8 mouse cellular contexts compared by ENCODE assay signal in the genomic region with DNA sequence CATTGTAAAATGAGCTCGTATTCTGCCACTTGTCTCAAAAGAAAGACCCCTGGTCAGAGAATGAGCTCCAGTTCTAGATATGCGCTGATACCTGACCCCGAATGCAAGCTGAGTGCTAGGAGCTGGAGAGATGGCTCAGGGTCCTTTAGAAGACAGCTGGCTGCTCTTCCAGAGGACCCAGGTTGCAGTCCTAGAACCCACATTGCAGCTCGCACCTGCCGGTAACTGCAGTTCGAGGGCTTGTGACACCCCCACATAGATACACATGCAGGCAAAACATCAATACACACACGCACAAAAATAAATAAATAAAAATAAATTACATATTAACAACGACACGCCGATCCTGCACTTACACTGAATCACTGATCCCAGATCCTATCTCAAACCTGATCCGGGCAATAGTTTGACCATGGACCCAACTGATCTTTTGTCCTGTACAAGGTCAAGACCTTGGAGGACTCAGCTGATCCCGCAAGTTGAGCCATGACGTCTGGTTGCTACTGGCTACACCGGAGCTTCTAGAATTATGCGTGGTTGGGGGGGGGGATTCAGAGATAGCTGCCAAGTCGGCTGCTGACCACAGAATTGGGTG. TPM values are rescaled to one million over a fixed set of nuclear protein-coding genes. Genes with fewer than 3 reads are reported as not detected.
DNase-seq lines count a peak whose midpoint lies in the region; ATAC-seq and TF ChIP-seq lines count a peak whose summit lies in the region.

No protein-coding gene starts in this region.

- no peak for TF ChIP-seq POLR2A in olfactory bulb, adult 2 months (IDR thresholded peaks at IDR 0.05; ENCODE audit: insufficient read depth, low read depth, low read length)

- no peaks in the 10 kb centered on the region for H3K9me3 ChIP-seq in lung, embryonic 16.5 days (ENCODE audit: control insufficient read depth, low read length)
- H3K9me3 ChIP-seq in forebrain, embryonic 12.5 days: no peaks in the 10 kb centered on the region
- H3K9me3 ChIP-seq in limb, embryonic 10.5 days (replicated peaks): no peaks in the 10 kb centered on the region

- H3K9ac ChIP-seq in lung, embryonic 16.5 days (ENCODE audit: low read length): peak overlapping the region; percentile 89
- H3K9ac ChIP-seq in forebrain, embryonic 12.5 days: peak overlapping the region; percentile 76; the same call in 1 of the 2 replicates

- TF ChIP-seq CTCF in olfactory bulb, adult 2 months (IDR thresholded peaks at IDR 0.05; ENCODE audit: insufficient read depth, low read depth, low read length): no peak

- no peak for ATAC-seq in lung, embryonic 16.5 days (ENCODE audit: low read depth)
- ATAC-seq in forebrain, embryonic 12.5 days (ENCODE audit: low FRiP score): peak; percentile 21

- H3K4me2 ChIP-seq in lung, embryonic 16.5 days (ENCODE audit: low read depth, low read length): peak overlapping the region; percentile 92
- H3K4me2 ChIP-seq in forebrain, embryonic 12.5 days: peak overlapping the region; percentile 72

- 33% methylated on average over 16 of the region's 16 CpGs for WGBS in lung, embryonic 16.5 days
- WGBS in forebrain, embryonic 12.5 days: 47% methylated on average over 16 of the region's 16 CpGs
- WGBS in limb, embryonic 10.5 days: 54% methylated on average over 16 of the region's 16 CpGs
- WGBS in olfactory bulb, adult 2 months: 14% methylated on average over 16 of the region's 16 CpGs

- H3K36me3 ChIP-seq in lung, embryonic 16.5 days (ENCODE audit: control insufficient read depth, insufficient read depth, low read length): no peaks in the 10 kb centered on the region
- H3K36me3 ChIP-seq in forebrain, embryonic 12.5 days (replicated peaks): no peaks in the 10 kb centered on the region
- no peaks in the 10 kb centered on the region for H3K36me3 ChIP-seq in limb, embryonic 10.5 days

- no peaks in the 10 kb centered on the region for H3K27me3 ChIP-seq in lung, embryonic 16.5 days (ENCODE audit: control insufficient read depth, insufficient read depth, low read depth, low read length)
- H3K27me3 ChIP-seq in forebrain, embryonic 12.5 days: peaks cover 10% of the 10 kb centered on the region; the same call in 1 of the 2 replicates
- 0 out of 2 replicates have a peak, but pooled peaks cover 9% of the 10 kb centered on the region for H3K27me3 ChIP-seq in limb, embryonic 10.5 days (ENCODE audit: low read depth, poor library complexity, severe bottlenecking)

- peak overlapping the region; percentile 71 for H3K4me3 ChIP-seq in lung, embryonic 16.5 days (ENCODE audit: low read length)
- H3K4me3 ChIP-seq in forebrain, embryonic 12.5 days (replicated peaks): peak overlapping the region; percentile 50
- peak overlapping the region; percentile 76 for H3K4me3 ChIP-seq in limb, embryonic 10.5 days
- peak overlapping the region; percentile 89 for H3K4me3 ChIP-seq in olfactory bulb, adult 2 months (ENCODE audit: insufficient read depth, low read depth, low read length)

- peaks cover 12% of the 10 kb centered on the region for H3K4me1 ChIP-seq in lung, embryonic 16.5 days (replicated peaks; ENCODE audit: control insufficient read depth, insufficient read depth, low read length)
- H3K4me1 ChIP-seq in forebrain, embryonic 12.5 days: peaks cover 17% of the 10 kb centered on the region
- peaks cover 27% of the 10 kb centered on the region for H3K4me1 ChIP-seq in limb, embryonic 10.5 days
- H3K4me1 ChIP-seq in olfactory bulb, adult 2 months (ENCODE audit: control insufficient read depth, insufficient read depth, low read length): peaks cover 9% of the 10 kb centered on the region

- H3K27ac ChIP-seq in lung, embryonic 16.5 days (ENCODE audit: low read length): no peak overlapping the region
- H3K27ac ChIP-seq in forebrain, embryonic 12.5 days: 0 out of 2 replicates have a peak overlapping the region, but pooled peaks have one; percentile 13
- peak overlapping the region; percentile 94 for H3K27ac ChIP-seq in limb, embryonic 10.5 days
- peak overlapping the region; percentile 96 for H3K27ac ChIP-seq in olfactory bulb, adult 2 months (ENCODE audit: insufficient read depth, low read depth, low read length)

- no peak for DNase-seq in lung, postnatal 36 days
- no peak for DNase-seq in limb, embryonic 10.5 days (ENCODE audit: low spot score)
- DNase-seq in gastrocnemius, postnatal 10 days: no peak
- no peak for DNase-seq in adrenal gland, postnatal 4 days (ENCODE audit: low spot score in 2 of 2)
- no peak for DNase-seq in embryo, embryonic 10.5 days (ENCODE audit: low spot score)

RNA-seq across cellular contexts. Expression of a gene that starts 2.1 kb away (rescaled TPM):
- 0.15 and 0.21 TPM in 2 replicates for polyA plus RNA-seq in lung, embryonic 16.5 days (2015; fragmentation: Nextera tagmentation; extraction: Ambion mirVana)
- polyA plus RNA-seq in forebrain, embryonic 12.5 days (2016; fragmentation: Nextera tagmentation; extraction: Ambion mirVana): 0.22 and 0.35 TPM in 2 replicates
- polyA plus RNA-seq in limb, embryonic 10.5 days (2016; fragmentation: Nextera tagmentation; extraction: Ambion mirVana): 0.30 and 0.33 TPM in 2 replicates
- polyA plus RNA-seq in olfactory bulb, adult 2 months (2012; ENCODE audit: insufficient read depth, insufficient read length, low replicate concordance, missing spikeins): not detected in 2 replicates
- 1 to 10 TPM; 2.4 to 4.0 TPM for total RNA-seq in gastrocnemius, postnatal 10 days (2021)
- total RNA-seq in adrenal gland, postnatal 4 days (2021): under 1 TPM; 0.79 to 0.84 TPM

RNA-seq across cellular contexts. Expression of a gene that starts 6.7 kb away (rescaled TPM):
- 0.69 and 1.0 TPM in 2 replicates for polyA plus RNA-seq in lung, embryonic 16.5 days (2015; fragmentation: Nextera tagmentation; extraction: Ambion mirVana)
- polyA plus RNA-seq in forebrain, embryonic 12.5 days (2016; fragmentation: Nextera tagmentation; extraction: Ambion mirVana): not detected in 2 replicates
- polyA plus RNA-seq in limb, embryonic 10.5 days (2016; fragmentation: Nextera tagmentation; extraction: Ambion mirVana): 0.18 TPM in 1 of 2 replicates, not detected in the other
- polyA plus RNA-seq in olfactory bulb, adult 2 months (2012; ENCODE audit: insufficient read depth, insufficient read length, low replicate concordance, missing spikeins): not detected in 2 replicates
- total RNA-seq in gastrocnemius, postnatal 10 days (2021): not detected
- total RNA-seq in adrenal gland, postnatal 4 days (2021): not detected

RNA-seq across cellular contexts. Expression of a gene that starts 9.1 kb away (rescaled TPM):
- polyA plus RNA-seq in lung, embryonic 16.5 days (2015; fragmentation: Nextera tagmentation; extraction: Ambion mirVana): 7.5 and 8.6 TPM in 2 replicates
- polyA plus RNA-seq in forebrain, embryonic 12.5 days (2016; fragmentation: Nextera tagmentation; extraction: Ambion mirVana): 9.8 and 11.5 TPM in 2 replicates
- 4.7 and 6.6 TPM in 2 replicates for polyA plus RNA-seq in limb, embryonic 10.5 days (2016; fragmentation: Nextera tagmentation; extraction: Ambion mirVana)
- not detected in 2 replicates for polyA plus RNA-seq in olfactory bulb, adult 2 months (2012; ENCODE audit: insufficient read depth, insufficient read length, low replicate concordance, missing spikeins)
- 10 to 100 TPM; 16.8 to 21.5 TPM for total RNA-seq in gastrocnemius, postnatal 10 days (2021)
- total RNA-seq in adrenal gland, postnatal 4 days (2021): 1 to 10 TPM; 5.7 to 7.4 TPM

RNA-seq across cellular contexts. Expression of a gene that starts 19.1 kb away (rescaled TPM):
- 177 and 194 TPM in 2 replicates for polyA plus RNA-seq in lung, embryonic 16.5 days (2015; fragmentation: Nextera tagmentation; extraction: Ambion mirVana)
- polyA plus RNA-seq in forebrain, embryonic 12.5 days (2016; fragmentation: Nextera tagmentation; extraction: Ambion mirVana): 209 and 210 TPM in 2 replicates
- 246 and 297 TPM in 2 replicates for polyA plus RNA-seq in limb, embryonic 10.5 days (2016; fragmentation: Nextera tagmentation; extraction: Ambion mirVana)
- polyA plus RNA-seq in olfactory bulb, adult 2 months (2012; ENCODE audit: insufficient read depth, insufficient read length, low replicate concordance, missing spikeins): not detected in 2 replicates
- 10 to 100 TPM; 56.6 to 58.0 TPM for total RNA-seq in gastrocnemius, postnatal 10 days (2021)
- total RNA-seq in adrenal gland, postnatal 4 days (2021): 100 to 1,000 TPM; 110 to 122 TPM

RNA-seq across cellular contexts. Expression of a gene that starts 22.7 kb away (rescaled TPM):
- polyA plus RNA-seq in lung, embryonic 16.5 days (2015; fragmentation: Nextera tagmentation; extraction: Ambion mirVana): 68.4 and 73.3 TPM in 2 replicates
- 95.3 and 99.0 TPM in 2 replicates for polyA plus RNA-seq in forebrain, embryonic 12.5 days (2016; fragmentation: Nextera tagmentation; extraction: Ambion mirVana)
- 138 and 161 TPM in 2 replicates for polyA plus RNA-seq in limb, embryonic 10.5 days (2016; fragmentation: Nextera tagmentation; extraction: Ambion mirVana)
- polyA plus RNA-seq in olfactory bulb, adult 2 months (2012; ENCODE audit: insufficient read depth, insufficient read length, low replicate concordance, missing spikeins): not detected in 2 replicates
- 10 to 100 TPM; 30.4 to 39.3 TPM for total RNA-seq in gastrocnemius, postnatal 10 days (2021)
- total RNA-seq in adrenal gland, postnatal 4 days (2021): 100 to 1,000 TPM in 1 of 2 experiments, 10 to 100 TPM in 1; 99.1 to 102 TPM
